Mouse (Mus musculus) MEL (cell line): ENCODE results near the gene Fkbp8. TPM values are rescaled to one million over a fixed set of nuclear protein-coding genes. Genes with fewer than 3 reads are reported as not detected.
A peak's percentile ranks its signal among the peaks of the same experiment; 100 is the strongest.

Source experiments
- DNase-seq: peaks from one replicate; pipeline ENCODE4 v3.0.0; 2011; ENCODE audit warnings: low read depth, low spot score
- H3K27ac ChIP-seq: 2 replicates; pipeline ENCODE4 v1.5.1; 2012; ENCODE audit warnings: low read depth, mild to moderate bottlenecking, control low read depth, low read length, moderate library complexity; ENCODE audit not compliant: control insufficient read depth
- H3K27me3 ChIP-seq, 2 experiments: fragments of 150-350 bp in 1 of 2; sonication (generic) in 1 of 2; 2 replicates each; pipeline ENCODE4 v1.6.1; 2012; ENCODE audit warnings: low read length in 2 of 2, mild to moderate bottlenecking in 2 of 2, improper control_type of control experiment in 1 of 2, moderate library complexity in 1 of 2; ENCODE audit not compliant: insufficient read depth in 2 of 2, control insufficient read depth in 1 of 2
- H3K36me3 ChIP-seq, 2 experiments: 2 replicates each; pipeline ENCODE4 v1.6.1; 2012 to 2014; ENCODE audit warnings: low read length in 2 of 2, improper control_type of control experiment in 1 of 2, inconsistent platforms in 1 of 2, mild to moderate bottlenecking in 1 of 2; ENCODE audit not compliant: insufficient read depth in 2 of 2, control insufficient read depth in 1 of 2
- H3K4me1 ChIP-seq, 2 experiments: fragments of 150-350 bp in 1 of 2; sonication (generic) in 1 of 2; 2 replicates each; pipeline ENCODE4 v1.6.1; 2012; ENCODE audit warnings: low read length in 2 of 2, improper control_type of control experiment in 1 of 2, mild to moderate bottlenecking in 1 of 2; ENCODE audit not compliant: insufficient read depth in 2 of 2, control insufficient read depth in 1 of 2
- H3K4me3 ChIP-seq, 2 experiments: fragments of 150-350 bp in 1 of 2; sonication (generic) in 1 of 2; 2 replicates each; pipeline ENCODE4 v1.5.1; 2012; ENCODE audit warnings: low read depth in 2 of 2, low read length in 2 of 2, mild to moderate bottlenecking in 2 of 2, moderate library complexity in 2 of 2, control low read depth in 1 of 2, improper control_type of control experiment in 1 of 2; ENCODE audit not compliant: control insufficient read depth in 1 of 2, insufficient read depth in 1 of 2
- H3K79me2 ChIP-seq: 2 replicates; pipeline ENCODE4 v1.6.1; 2012; ENCODE audit warnings: mild to moderate bottlenecking, low read length, moderate library complexity; ENCODE audit not compliant: control insufficient read depth, poor library complexity, insufficient read depth
- H3K9ac ChIP-seq: 2 replicates; pipeline ENCODE4 v1.6.1; 2012; ENCODE audit warnings: low read depth, mild to moderate bottlenecking, control low read depth, low read length, moderate library complexity; ENCODE audit not compliant: control insufficient read depth, poor library complexity, severe bottlenecking
- H3K9me3 ChIP-seq: fragments of 150-350 bp; sonication (generic); replicated peaks from 2 replicates; pipeline ENCODE4 v1.6.1; 2012; ENCODE audit warnings: mild to moderate bottlenecking, low read length, improper control_type of control experiment, moderate library complexity; ENCODE audit not compliant: insufficient read depth
- BHLHE40 ChIP-seq: IDR thresholded peaks from 2 replicates; pipeline ENCODE4 v1.6.1; 2012; ENCODE audit warnings: low read depth, mild to moderate bottlenecking, inconsistent platforms, low read length, improper control_type of control experiment, borderline replicate concordance
- CHD1 ChIP-seq: IDR thresholded peaks from 2 replicates; pipeline ENCODE4 v1.6.1; 2012; ENCODE audit warnings: low read depth, mild to moderate bottlenecking, inconsistent platforms, low read length, improper control_type of control experiment
- CHD2 ChIP-seq: IDR thresholded peaks from 2 replicates; pipeline ENCODE4 v1.6.1; 2011; ENCODE audit warnings: low read length, improper control_type of control experiment
- CTCF ChIP-seq, 3 experiments: IDR thresholded peaks in 2 of 3; conservative IDR thresholded peaks in 1 of 3; 2 replicates each; pipeline ENCODE4 v1.5.1; 2011 to 2012; ENCODE audit warnings: low read length in 3 of 3, low read depth in 2 of 3, mild to moderate bottlenecking in 2 of 3, improper control_type of control experiment in 1 of 3, inconsistent platforms in 1 of 3, mixed read lengths in 1 of 3, moderate library complexity in 1 of 3; ENCODE audit not compliant: control insufficient read depth in 1 of 3, insufficient read depth in 1 of 3, poor library complexity in 1 of 3, severe bottlenecking in 1 of 3
- E2F4 ChIP-seq: IDR thresholded peaks from 2 replicates; pipeline ENCODE4 v1.6.1; 2011; ENCODE audit warnings: low read depth, low read length, improper control_type of control experiment, borderline replicate concordance
- ELF1 ChIP-seq: IDR thresholded peaks from 2 replicates; pipeline ENCODE4 v1.6.1; 2014; ENCODE audit warnings: low read depth, mild to moderate bottlenecking, inconsistent platforms, low read length, improper control_type of control experiment, moderate library complexity
- EP300 ChIP-seq, 2 experiments: IDR thresholded peaks; 2 replicates each; pipeline ENCODE4 v1.6.1; 2011; ENCODE audit warnings: improper control_type of control experiment in 2 of 2, low read length in 2 of 2, low read depth in 1 of 2, mild to moderate bottlenecking in 1 of 2
- ETS1 ChIP-seq: IDR thresholded peaks from 2 replicates; pipeline ENCODE4 v1.6.1; 2012; ENCODE audit warnings: low read depth, mild to moderate bottlenecking, inconsistent platforms, low read length, improper control_type of control experiment, moderate library complexity
- GABPA ChIP-seq: IDR thresholded peaks from 2 replicates; pipeline ENCODE4 v1.6.1; 2012; ENCODE audit warnings: low read depth, mild to moderate bottlenecking, inconsistent platforms, low read length, improper control_type of control experiment, moderate library complexity
- GATA1 ChIP-seq: IDR thresholded peaks from 2 replicates; pipeline ENCODE4 v1.6.1; 2011; ENCODE audit warnings: low read depth, low read length, improper control_type of control experiment
- HCFC1 ChIP-seq: IDR thresholded peaks from 2 replicates; pipeline ENCODE4 v1.6.1; 2012; ENCODE audit warnings: low read depth, mild to moderate bottlenecking, inconsistent platforms, low read length, improper control_type of control experiment, moderate library complexity
- JUND ChIP-seq: IDR thresholded peaks from 2 replicates; pipeline ENCODE4 v1.6.1; 2011; ENCODE audit warnings: low read depth, mild to moderate bottlenecking, improper control_type of control experiment, low read length
- KAT2A ChIP-seq: conservative IDR thresholded peaks from 2 replicates; pipeline ENCODE4 v1.6.1; 2012; ENCODE audit warnings: low read depth, low read length, improper control_type of control experiment, inconsistent platforms
- MAFK ChIP-seq: IDR thresholded peaks from 2 replicates; pipeline ENCODE4 v1.6.1; 2011; ENCODE audit warnings: low read depth, mild to moderate bottlenecking, low read length, improper control_type of control experiment, borderline replicate concordance
- MAX ChIP-seq: IDR thresholded peaks from 2 replicates; pipeline ENCODE4 v1.6.1; 2011; ENCODE audit warnings: low read length, improper control_type of control experiment
- MAZ ChIP-seq: IDR thresholded peaks from 2 replicates; pipeline ENCODE4 v1.6.1; 2012; ENCODE audit warnings: low read depth, mild to moderate bottlenecking, inconsistent platforms, low read length, improper control_type of control experiment
- MEF2A ChIP-seq: IDR thresholded peaks from 2 replicates; pipeline ENCODE4 v1.6.1; 2014; ENCODE audit warnings: low read depth, mild to moderate bottlenecking, inconsistent platforms, low read length, improper control_type of control experiment; ENCODE audit not compliant: poor library complexity, insufficient replicate concordance, severe bottlenecking; ENCODE audit errors: extremely low read depth
- MXI1 ChIP-seq: IDR thresholded peaks from 2 replicates; pipeline ENCODE4 v1.6.1; 2011; ENCODE audit warnings: mild to moderate bottlenecking, low read depth, low read length, improper control_type of control experiment
- MYB ChIP-seq: IDR thresholded peaks from 2 replicates; pipeline ENCODE4 v1.6.1; 2011; ENCODE audit warnings: mild to moderate bottlenecking, low read depth, low read length, improper control_type of control experiment
- MYC ChIP-seq: IDR thresholded peaks from 2 replicates; pipeline ENCODE4 v1.6.1; 2011; ENCODE audit warnings: low read depth, mild to moderate bottlenecking, low read length, improper control_type of control experiment, moderate library complexity
- NELFE ChIP-seq: IDR thresholded peaks from 2 replicates; pipeline ENCODE4 v1.6.1; 2011; ENCODE audit warnings: low read depth, low read length, improper control_type of control experiment
- NRF1 ChIP-seq: IDR thresholded peaks from 2 replicates; pipeline ENCODE4 v1.6.1; 2014; ENCODE audit warnings: low read depth, mild to moderate bottlenecking, inconsistent platforms, low read length, improper control_type of control experiment, moderate library complexity; ENCODE audit not compliant: poor library complexity, insufficient read depth, severe bottlenecking
- POLR2A ChIP-seq, 2 experiments: IDR thresholded peaks; 2 replicates each; pipeline ENCODE4 v1.6.1; 2011 to 2012; ENCODE audit warnings: low read length in 2 of 2, mild to moderate bottlenecking in 2 of 2, control low read depth in 1 of 2, improper control_type of control experiment in 1 of 2, low read depth in 1 of 2, moderate library complexity in 1 of 2; ENCODE audit not compliant: control insufficient read depth in 1 of 2, insufficient read depth in 1 of 2, poor library complexity in 1 of 2
- POLR2AphosphoS5 ChIP-seq: IDR thresholded peaks from 2 replicates; pipeline ENCODE4 v1.6.1; 2012; ENCODE audit warnings: low read depth, borderline replicate concordance, mild to moderate bottlenecking, inconsistent platforms, low read length, moderate library complexity, mixed read lengths
- RAD21 ChIP-seq: IDR thresholded peaks from 2 replicates; pipeline ENCODE4 v1.6.1; 2011; ENCODE audit warnings: mild to moderate bottlenecking, low read depth, low read length, improper control_type of control experiment
- RCOR1 ChIP-seq: IDR thresholded peaks from 2 replicates; pipeline ENCODE4 v1.6.1; 2012; ENCODE audit warnings: low read depth, mild to moderate bottlenecking, inconsistent platforms, low read length, improper control_type of control experiment
- SMC3 ChIP-seq: IDR thresholded peaks from 2 replicates; pipeline ENCODE4 v1.6.1; 2011; ENCODE audit warnings: low read depth, low read length, improper control_type of control experiment
- TAL1 ChIP-seq: IDR thresholded peaks from 2 replicates; pipeline ENCODE4 v1.6.1; 2012; ENCODE audit warnings: mild to moderate bottlenecking, inconsistent platforms, low read length, moderate library complexity, mixed read lengths
- TBP ChIP-seq: IDR thresholded peaks from 2 replicates; pipeline ENCODE4 v1.8.0; 2011; ENCODE audit warnings: low read depth, low read length, improper control_type of control experiment
- TCF12 ChIP-seq: IDR thresholded peaks from 2 replicates; pipeline ENCODE4 v1.6.1; 2014; ENCODE audit warnings: low read depth, mild to moderate bottlenecking, inconsistent platforms, low read length, improper control_type of control experiment, moderate library complexity
- UBTF ChIP-seq: IDR thresholded peaks from 2 replicates; pipeline ENCODE4 v1.6.1; 2012; ENCODE audit warnings: low read depth, mild to moderate bottlenecking, inconsistent platforms, low read length, improper control_type of control experiment, moderate library complexity, borderline replicate concordance; ENCODE audit not compliant: insufficient read depth
- USF1 ChIP-seq: IDR thresholded peaks from 2 replicates; pipeline ENCODE4 v1.6.1; 2014; ENCODE audit warnings: low read depth, mild to moderate bottlenecking, inconsistent platforms, low read length, improper control_type of control experiment, moderate library complexity
- USF2 ChIP-seq, 2 experiments: IDR thresholded peaks; 2 replicates each; pipeline ENCODE4 v1.6.1; 2011 to 2012; ENCODE audit warnings: improper control_type of control experiment in 2 of 2, low read length in 2 of 2, borderline replicate concordance in 1 of 2, inconsistent platforms in 1 of 2, low read depth in 1 of 2, mild to moderate bottlenecking in 1 of 2; ENCODE audit not compliant: insufficient read depth in 1 of 2
- ZC3H11A ChIP-seq: IDR thresholded peaks from 2 replicates; pipeline ENCODE4 v1.6.1; 2012; ENCODE audit warnings: low read depth, mild to moderate bottlenecking, inconsistent platforms, low read length, improper control_type of control experiment
- ZKSCAN1 ChIP-seq: IDR thresholded peaks from 2 replicates; pipeline ENCODE4 v1.6.1; 2012; ENCODE audit warnings: low read depth, mild to moderate bottlenecking, inconsistent platforms, low read length, improper control_type of control experiment, moderate library complexity
- ZMIZ1 ChIP-seq: IDR thresholded peaks from 2 replicates; pipeline ENCODE4 v1.6.1; 2012; ENCODE audit warnings: low read depth, mild to moderate bottlenecking, inconsistent platforms, low read length, improper control_type of control experiment, moderate library complexity
- ZNF384 ChIP-seq: IDR thresholded peaks from 2 replicates; pipeline ENCODE4 v1.6.1; 2012; ENCODE audit warnings: low read depth, mild to moderate bottlenecking, inconsistent platforms, low read length, improper control_type of control experiment
- polyA plus RNA-seq, 2 experiments: library from polyadenylated mRNA; stranded (reverse) in 1 of 2; unstranded in 1 of 2; fragments of >175 nt in 1 of 2; fragments of >200 nt in 1 of 2; gene quantifications; 2 replicates each; pipeline versions ENCODE4 v1.2.1 to v1.2.4; 2012; ENCODE audit warnings: low replicate concordance in 2 of 2, low read depth in 1 of 2; ENCODE audit not compliant: insufficient read length in 2 of 2, insufficient read depth in 1 of 2, missing spikeins in 1 of 2
- total RNA-seq: library from RNA; depleted of rRNA; stranded (reverse); fragments of 300-350 nt; gene quantifications from 2 replicates; pipeline ENCODE4 v1.2.3, GENCODE M21; 2012

Gene Fkbp8
- total and polyA plus RNA-seq, 3 experiments = 215 to 349 TPM; not detected in 1

DNA sequence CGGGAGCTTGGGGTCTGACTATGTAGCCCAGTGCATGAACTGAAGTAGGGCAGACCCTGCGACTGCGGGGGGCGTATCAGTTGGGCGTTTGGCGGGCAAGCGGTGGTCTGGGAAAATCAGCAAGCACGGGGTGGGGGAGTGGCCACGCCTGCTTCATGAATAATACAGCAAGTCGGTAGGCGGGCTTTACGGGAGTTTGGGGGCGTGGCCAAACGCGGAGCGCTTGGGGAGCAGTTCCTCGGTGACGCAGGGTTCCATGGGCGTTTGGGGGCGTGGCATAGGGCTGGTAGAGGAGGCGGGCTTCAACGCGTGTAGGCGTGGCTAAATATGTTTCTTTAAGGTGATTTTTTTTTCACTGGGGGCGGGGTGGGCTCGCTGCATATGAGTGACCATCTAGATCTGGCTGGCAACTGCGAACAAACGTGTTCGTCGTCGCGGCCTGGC, 11.1 kb downstream of the Fkbp8 start:
- H3K27ac ChIP-seq = peak overlapping the region; percentile 68
- peak overlapping the region; percentile 61 for H3K9ac ChIP-seq
- no peaks in the 10 kb centered on the region for H3K27me3 ChIP-seq
- peak; percentile 98 for DNase-seq
- H3K9me3 ChIP-seq = no peaks in the 10 kb centered on the region
- H3K36me3 ChIP-seq = no peaks in the 10 kb centered on the region
- peaks cover 39% of the 10 kb centered on the region for H3K79me2 ChIP-seq
- H3K4me3 ChIP-seq = peak overlapping the region; percentile 61 to 69
- peaks cover 0 to 12% of the 10 kb centered on the region in 2 experiments; a peak in 1 of 4 replicates for H3K4me1 ChIP-seq
- TF ChIP-seq ETS1 = no peak
- TF ChIP-seq CHD2 = no peak; the same call in 1 of the 2 replicates
- no peak for TF ChIP-seq USF1
- no peak for TF ChIP-seq CHD1
- peak; percentile 73 for TF ChIP-seq MAX
- TF ChIP-seq GABPA = no peak
- 0 out of 2 replicates have a peak, but pooled peaks have one; percentile 17 for TF ChIP-seq HCFC1
- TF ChIP-seq GATA1 = no peak
- no peak for TF ChIP-seq KAT2A
- TF ChIP-seq TBP = no peak
- TF ChIP-seq USF2 (IDR thresholded peaks at IDR 0.05; ENCODE audit: borderline replicate concordance in 1 of 2, insufficient read depth in 1 of 2, low read depth in 1 of 2, low read length in 2 of 2) = no peak
- TF ChIP-seq ZNF384 = peak; percentile 95
- no peak for TF ChIP-seq MYB
- TF ChIP-seq RCOR1 = no peak
- no peak for TF ChIP-seq ZC3H11A
- no peak for TF ChIP-seq ZKSCAN1
- no peak for TF ChIP-seq SMC3
- no peak for TF ChIP-seq MYC
- peak; percentile 43; the same call in 1 of the 2 replicates for TF ChIP-seq MAZ
- TF ChIP-seq POLR2AphosphoS5 = no peak
- TF ChIP-seq POLR2A (IDR thresholded peaks at IDR 0.05; ENCODE audit: control insufficient read depth in 1 of 2, insufficient read depth in 1 of 2, low read depth in 1 of 2, low read length in 2 of 2, poor library complexity in 1 of 2) = peak in 1 of 2 experiments; percentile 41; a peak in 1 of 4 replicates
- no peak for TF ChIP-seq CTCF (IDR thresholded peaks at IDR 0.05 in 2 of 3, conservative IDR thresholded peaks at IDR 0.05 in 1 of 3; ENCODE audit: control insufficient read depth in 1 of 3, insufficient read depth in 1 of 3, low read depth in 2 of 3, low read length in 3 of 3, poor library complexity in 1 of 3, severe bottlenecking in 1 of 3)
- no peak for TF ChIP-seq BHLHE40
- peak; percentile 55 for TF ChIP-seq MXI1
- TF ChIP-seq UBTF = no peak
- no peak for TF ChIP-seq NELFE
- 0 out of 2 replicates have a peak, but pooled peaks have one; percentile 21 for TF ChIP-seq TCF12
- TF ChIP-seq JUND = no peak
- TF ChIP-seq MEF2A = no peak
- TF ChIP-seq TAL1 = no peak
- TF ChIP-seq NRF1 = no peak
- TF ChIP-seq ELF1 = no peak
- TF ChIP-seq MAFK = no peak
- 0 out of 2 replicates have a peak, but pooled peaks have one; percentile 43 for TF ChIP-seq ZMIZ1
- TF ChIP-seq EP300 (IDR thresholded peaks at IDR 0.05; ENCODE audit: low read depth in 1 of 2, low read length in 2 of 2) = no peak
- TF ChIP-seq E2F4 = 0 out of 2 replicates have a peak, but pooled peaks have one; percentile 39
- no peak for TF ChIP-seq RAD21
